8 mouse cellular contexts compared by ENCODE assay signal in genomic region chrX:35813206-35813605, GRCm38 (mm10).
DNase-seq lines count a peak whose midpoint lies in the region; ATAC-seq lines count a peak whose summit lies in the region.

No protein-coding gene starts in this region.

- intact Hi-C loops in heart, postnatal 10 days (cut with DNase I) = no loop called here
- intact Hi-C loops in left cerebral cortex, postnatal 36 days (cut with DNase I) = no loop called here

- peak; percentile 16 to 32 for DNase-seq in heart, postnatal 10 days
- no peak for DNase-seq in heart, adult 9 months (ENCODE audit: low spot score in 2 of 2)
- DNase-seq in 3T3-L1 (ENCODE audit: low read depth, low spot score) = peak; percentile 71
- peak; percentile 77 for DNase-seq in NIH3T3 (ENCODE audit: low read depth)
- peak; percentile 44 for DNase-seq in embryo, embryonic 10 days (ENCODE audit: low spot score)
- DNase-seq in left cerebral cortex, postnatal 36 days (ENCODE audit: low spot score in 2 of 2) = peak; percentile 4 to 13
- peak; percentile 7 for DNase-seq in right cerebral cortex, postnatal 4 days

- no peak for ATAC-seq in monocyte, adult 5-6 weeks (replicated peaks; ENCODE audit: insufficient number of reproducible peaks, low FRiP score, low TSS enrichment, poor library complexity, severe bottlenecking)

Comparison
In these comparisons a context has a peak if more than half of its experiments do, and no peak if none do; other contexts are left out.
1. DNase-seq: peak in heart, postnatal 10 days (2 of 2), 3T3-L1 (single experiment), NIH3T3 (single experiment), embryo, embryonic 10 days (single experiment), left cerebral cortex, postnatal 36 days (2 of 2) and right cerebral cortex, postnatal 4 days (single experiment); none in heart, adult 9 months (0 of 2).